Mouse (Mus musculus): ENCODE data around the gene Aif1l.
"Not testable (repeated sequence)": the region's sequence is repeated elsewhere in the genome, so short reads cannot be mapped to it uniquely, and the experiment has no call there.

The Aif1l gene

GRCm38 (mm10) chr2:31950058-31950871 is at the start of gene Aif1l:
TSS of gene Aif1l (plus strand) at chr2:31950139.
- no peak for DNase-seq (ENCODE audit: low spot score)

- no peak for DNase-seq (ENCODE audit: low spot score)
These were observed 49.0 kb upstream of the Aif1l start for GRCm38 (mm10) chr2:31900932-31901331.

GRCm38 (mm10) chr2:31901659-31902362 is 48.1 kb upstream of the Aif1l start:
- no peak for DNase-seq (ENCODE audit: low spot score)

- DNase-seq (ENCODE audit: low spot score) = no peak
These were observed 45.9 kb upstream of the Aif1l start for GRCm38 (mm10) chr2:31904089-31904488.

DNA sequence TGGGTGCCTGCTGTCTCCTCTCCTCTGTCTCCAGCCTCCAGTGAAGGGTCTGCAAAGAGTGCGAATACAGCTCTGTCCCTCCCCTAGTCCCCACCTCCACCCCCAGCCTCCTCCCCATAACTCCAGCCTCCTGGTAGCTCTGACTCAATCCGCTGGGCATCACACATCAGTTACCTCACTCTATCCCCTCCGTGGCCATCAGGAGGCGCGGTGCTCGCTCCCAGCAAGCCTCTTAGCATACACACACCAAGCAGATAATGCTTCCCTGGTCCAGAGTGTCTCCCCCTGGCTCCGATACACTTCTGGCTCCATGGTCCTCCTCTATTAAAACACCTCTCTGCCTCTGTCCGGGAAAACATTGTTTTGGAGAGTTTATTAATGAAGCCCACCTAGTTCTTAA is 45.3 kb upstream of the Aif1l start:
- no peak for DNase-seq (ENCODE audit: low spot score)

- no peak for DNase-seq (ENCODE audit: low spot score)
These were observed 44.3 kb upstream of the Aif1l start for GRCm38 (mm10) chr2:31905682-31906081.

DNA sequence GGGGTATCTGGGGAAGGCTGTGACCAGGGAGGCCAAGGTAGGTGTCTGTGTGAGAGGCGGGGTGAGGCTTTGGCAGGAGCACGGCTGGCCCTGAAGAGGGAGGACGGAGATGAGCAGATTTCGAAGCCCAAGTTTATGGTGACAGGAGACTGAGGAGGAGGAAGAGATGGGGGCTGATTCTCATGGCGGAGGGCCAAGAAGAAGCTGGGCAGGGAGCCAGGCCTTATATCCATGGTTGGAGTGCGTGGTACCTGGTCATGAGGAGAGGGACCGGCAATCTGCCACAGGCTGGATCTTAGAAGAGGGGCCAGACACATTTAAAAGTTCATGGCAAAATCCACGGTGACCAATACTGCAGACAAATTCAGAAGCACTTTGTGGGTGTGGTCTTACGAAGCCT is 43.5 kb upstream of the Aif1l start:
- DNase-seq (ENCODE audit: low spot score) = no peak

DNA sequence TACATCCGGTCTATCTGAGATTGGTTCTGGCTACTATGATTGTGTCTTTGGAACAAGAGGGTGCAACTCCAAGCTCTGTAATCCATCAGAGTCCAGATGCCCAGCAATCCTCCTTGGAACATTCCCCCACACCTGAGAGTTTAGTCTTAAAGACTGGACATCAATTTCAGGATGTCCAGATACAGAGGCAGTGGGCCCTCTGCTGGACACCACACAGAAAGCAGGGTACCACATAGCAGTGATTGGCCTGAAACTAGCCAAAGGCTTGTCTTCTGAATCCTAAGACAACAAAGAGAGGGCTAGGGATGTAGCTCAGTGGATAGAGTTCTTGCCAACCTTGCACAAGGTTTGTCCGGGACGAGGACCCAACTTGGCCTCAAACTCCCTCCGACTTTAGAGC is 37.4 kb upstream of the Aif1l start:
- DNase-seq (ENCODE audit: low spot score) = no peak

- not testable (repeated sequence) for DNase-seq (ENCODE audit: low spot score)
These were observed 35.7 kb upstream of the Aif1l start for GRCm38 (mm10) chr2:31914213-31914612.

DNA sequence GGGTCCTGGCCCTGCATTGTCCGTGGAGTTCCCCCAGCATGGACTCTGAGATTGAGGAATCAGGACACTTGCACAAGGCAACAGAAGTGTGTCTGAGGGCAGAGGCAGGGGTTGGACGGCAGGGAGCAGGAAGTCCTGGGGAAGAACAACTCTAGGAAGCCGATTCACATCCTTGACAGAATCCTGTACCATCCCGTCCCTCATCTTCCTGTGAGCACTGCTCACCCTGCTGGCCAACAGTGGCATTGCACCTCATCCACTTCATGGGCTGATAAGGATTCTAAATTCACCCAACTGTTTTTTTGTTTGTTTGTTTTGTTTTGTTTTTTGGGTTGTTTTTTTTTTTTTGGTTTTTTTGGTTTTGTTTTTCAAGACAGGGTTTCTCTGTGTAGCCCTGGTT is 34.8 kb upstream of the Aif1l start:
- DNase-seq (ENCODE audit: low spot score) = peak; percentile 50

DNA sequence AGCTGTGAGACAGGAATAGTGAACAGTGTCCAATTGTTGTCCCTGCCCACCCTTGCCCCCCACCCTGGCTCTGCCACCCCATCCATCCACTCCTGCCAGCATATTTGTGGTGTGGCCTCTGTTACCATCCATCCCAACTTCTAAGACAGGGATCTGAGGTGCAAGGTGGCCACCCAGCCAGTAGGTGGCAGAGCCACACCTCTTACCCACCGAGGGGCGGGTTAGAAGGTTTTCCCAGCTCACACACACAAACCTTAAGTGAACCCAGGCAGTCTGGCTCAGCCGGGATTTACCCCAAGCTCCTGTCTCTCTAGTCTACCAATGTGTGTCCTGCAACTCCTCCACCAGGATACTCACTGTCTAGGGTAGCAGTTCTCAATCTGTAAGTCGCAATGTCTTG is 32.3 kb upstream of the Aif1l start:
- DNase-seq (ENCODE audit: low spot score) = no peak

DNA sequence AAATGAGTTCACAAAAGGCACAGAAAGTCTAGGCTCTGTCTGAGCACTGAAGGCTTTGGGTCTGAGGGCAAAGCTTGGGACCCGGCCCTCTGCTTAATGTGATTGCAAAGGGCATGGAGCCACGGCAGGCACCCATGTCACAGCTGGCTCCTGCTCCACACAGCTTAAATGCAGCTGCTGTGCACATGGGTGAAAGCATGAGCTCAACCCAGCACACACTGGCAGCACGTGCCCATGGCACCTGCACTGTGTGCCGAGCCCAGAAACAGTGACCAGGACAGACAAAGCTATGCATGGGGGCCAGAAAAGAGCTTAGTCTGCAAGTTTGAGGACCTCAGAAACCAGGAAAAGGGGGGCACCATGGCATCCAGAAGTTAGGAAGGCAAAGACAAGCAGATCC is 26.3 kb upstream of the Aif1l start:
- DNase-seq (ENCODE audit: low spot score) = no peak

GRCm38 (mm10) chr2:31924811-31925210 is 25.1 kb upstream of the Aif1l start:
- no peak for DNase-seq (ENCODE audit: low spot score)

DNA sequence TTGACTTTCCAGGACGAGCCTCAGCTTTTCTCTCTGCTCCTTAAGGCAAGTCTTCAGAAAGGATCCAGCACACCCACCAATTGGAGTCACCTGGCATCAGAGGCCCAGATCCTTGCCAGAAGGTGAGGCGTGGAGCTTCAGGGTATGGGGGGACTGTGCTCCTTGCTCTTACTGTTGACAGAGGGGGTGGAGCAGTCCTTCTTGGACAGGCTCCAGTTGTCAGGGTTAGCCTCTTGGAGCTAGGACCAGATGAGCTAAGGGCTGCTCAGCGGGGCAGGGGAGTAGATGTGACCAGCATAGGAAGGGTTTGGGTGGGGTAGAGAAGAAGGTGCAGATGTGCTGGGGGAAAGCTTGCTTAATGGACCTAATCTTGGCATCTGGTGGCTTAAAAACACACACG is 24.0 kb upstream of the Aif1l start:
- DNase-seq (ENCODE audit: low spot score) = no peak

DNA sequence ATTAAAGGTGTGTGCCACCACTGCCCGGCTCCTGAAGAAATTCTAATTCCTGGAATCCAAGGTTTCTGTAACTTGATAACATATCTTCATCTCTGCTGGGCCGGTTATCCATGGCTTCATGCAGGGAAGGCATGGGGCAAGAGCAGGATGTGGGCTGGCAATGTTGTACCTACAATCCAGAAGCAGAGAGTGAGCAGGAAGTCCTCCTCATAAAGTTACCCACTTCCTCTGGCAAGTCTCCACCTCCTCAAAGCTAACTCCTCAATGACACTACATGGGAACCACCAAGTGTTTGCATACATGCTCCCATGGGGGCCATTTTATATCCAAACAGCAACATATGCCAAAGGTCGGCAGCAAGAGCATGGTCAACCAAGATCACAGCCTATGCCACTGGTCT is 20.3 kb upstream of the Aif1l start:
- DNase-seq (ENCODE audit: low spot score) = no peak

DNA sequence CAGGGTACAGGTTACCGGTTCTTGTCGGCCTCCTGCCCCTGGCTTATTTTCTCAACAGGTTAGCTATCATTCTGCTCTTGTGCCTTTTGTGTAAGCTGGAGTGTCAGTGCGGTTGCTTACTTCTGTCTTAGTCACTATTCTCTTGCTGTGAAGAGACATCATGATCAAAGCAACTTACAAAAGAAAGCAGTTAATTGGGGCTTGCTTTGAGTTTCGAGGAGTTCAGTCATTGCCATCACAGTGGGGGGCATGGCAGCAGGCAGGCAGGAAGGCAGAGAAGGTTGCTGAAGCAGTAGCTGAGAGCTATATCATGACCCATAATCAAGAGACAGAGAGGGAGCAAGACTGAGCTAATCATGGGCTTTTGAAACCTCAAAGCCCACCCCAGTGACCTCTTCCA is 15.4 kb upstream of the Aif1l start:
- no peak for DNase-seq (ENCODE audit: low spot score)

GRCm38 (mm10) chr2:31935054-31935453 is 14.9 kb upstream of the Aif1l start:
- DNase-seq (ENCODE audit: low spot score) = no peak

DNA sequence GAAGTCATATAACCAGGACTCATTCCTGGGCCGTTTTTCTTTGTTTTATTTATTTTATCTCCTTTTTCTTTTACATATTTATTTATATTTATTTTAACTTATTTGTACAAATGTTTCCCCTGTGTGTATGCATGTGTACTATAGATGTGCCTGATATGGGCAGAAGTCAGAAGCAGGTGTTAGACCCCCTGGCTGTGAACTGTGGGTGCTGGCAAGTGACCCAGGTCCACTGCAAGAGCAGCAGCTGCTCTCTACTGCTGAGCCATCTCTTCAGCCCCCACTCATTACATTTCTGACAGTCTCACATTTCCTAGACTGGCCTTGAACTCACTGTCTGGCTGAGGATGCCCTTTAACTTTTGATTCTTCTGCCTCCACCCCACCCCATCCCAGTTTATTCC is 11.6 kb upstream of the Aif1l start:
- no peak for DNase-seq (ENCODE audit: low spot score)

GRCm38 (mm10) chr2:31943011-31943410 is 6.9 kb upstream of the Aif1l start:
- no peak for DNase-seq (ENCODE audit: low spot score)

DNA sequence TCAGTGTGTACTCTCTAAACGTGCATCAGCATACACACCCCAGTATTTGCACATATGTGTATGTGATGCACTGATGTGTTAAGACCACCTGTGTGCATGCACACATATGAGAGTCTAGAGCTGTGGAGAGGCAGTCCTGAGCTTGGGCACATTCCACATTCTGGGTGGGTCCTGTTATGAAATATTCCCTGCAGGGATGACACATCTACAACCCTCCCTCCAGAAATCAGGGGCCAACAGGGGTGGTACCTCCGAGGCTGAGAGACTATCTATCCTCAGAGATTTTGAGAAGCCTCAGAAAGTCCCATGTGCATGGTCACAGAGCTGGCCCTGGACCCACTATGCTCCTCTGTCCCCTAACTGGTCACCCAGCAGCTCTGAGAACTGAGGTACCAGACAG is 4.4 kb upstream of the Aif1l start:
- DNase-seq (ENCODE audit: low spot score) = no peak

DNA sequence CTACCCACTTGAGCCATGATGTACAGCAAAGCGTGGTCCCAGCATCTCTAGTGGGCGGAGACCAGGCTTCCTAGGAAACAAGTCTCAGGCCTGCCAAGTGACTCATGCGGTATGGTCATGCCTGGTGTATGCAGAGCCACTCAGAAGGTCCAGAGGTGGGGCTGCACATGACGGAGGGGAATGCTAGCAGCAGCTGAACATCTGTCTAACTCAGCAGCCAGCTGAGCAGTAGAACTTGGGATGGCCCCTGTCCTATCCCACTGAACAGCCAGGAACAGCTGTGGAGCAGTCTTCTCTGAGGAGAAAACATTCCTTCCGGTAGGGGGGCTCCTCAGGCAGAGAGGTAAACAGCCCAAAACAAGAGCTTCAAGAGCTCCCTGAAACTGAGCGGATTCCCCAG is 1.5 kb upstream of the Aif1l start:
- DNase-seq (ENCODE audit: low spot score) = no peak

DNA sequence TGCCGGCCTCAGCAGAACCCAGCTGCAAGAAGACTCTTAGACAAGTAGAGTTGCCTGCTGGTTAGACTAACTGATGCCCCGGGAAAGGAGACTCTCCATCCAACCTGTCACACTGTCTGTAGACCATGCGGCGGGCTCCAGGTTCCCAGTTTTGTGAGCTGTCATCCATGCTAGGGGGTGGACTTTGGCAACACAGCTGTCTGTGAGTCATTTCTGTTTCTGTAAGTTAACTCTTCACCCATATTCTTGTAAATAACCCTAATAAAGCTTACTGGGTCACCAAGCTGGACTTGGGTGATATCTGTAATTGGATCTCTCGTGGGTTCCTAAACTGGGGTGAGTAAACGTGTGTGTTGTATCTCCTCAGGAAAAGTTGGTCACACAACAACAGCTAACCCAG is 1.1 kb upstream of the Aif1l start:
- DNase-seq (ENCODE audit: low spot score) = no peak

GRCm38 (mm10) chr2:31950966-31951365 is 1.0 kb downstream of the Aif1l start:
- no peak for DNase-seq (ENCODE audit: low spot score)

DNA sequence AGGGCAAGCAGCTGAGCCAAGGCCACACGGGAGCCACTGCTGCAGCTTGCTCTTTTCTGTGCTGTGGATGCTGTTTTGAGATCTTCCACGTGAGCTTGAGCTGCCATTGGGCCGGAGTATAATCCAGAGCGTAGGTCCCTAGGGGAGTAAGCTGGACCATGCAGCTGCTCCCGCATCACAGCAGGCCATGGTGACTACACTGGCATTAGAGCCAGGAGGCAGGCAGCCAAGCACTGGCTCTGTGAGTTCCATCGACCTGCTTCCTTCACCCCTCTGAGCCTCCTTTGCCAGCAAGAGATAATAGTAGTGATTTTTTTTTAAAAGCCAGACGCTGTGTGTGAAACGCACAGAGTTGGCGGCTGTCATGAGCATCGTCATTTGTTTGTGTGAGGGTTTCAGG is 2.3 kb downstream of the Aif1l start:
- no peak for DNase-seq (ENCODE audit: low spot score)

Measured in spleen, adult 12 weeks (tissue).